Mouse (Mus musculus) retina, embryonic 14.5 days (tissue): ENCODE measurements around the gene Gpd1.
"Not testable (repeated sequence)": the region's sequence is repeated elsewhere in the genome, so short reads cannot be mapped to it uniquely, and the experiment has no call there.

Source experiments
- DNase-seq: peaks from one replicate; pipeline ENCODE4 v3.0.0-alpha.2; 2015; ENCODE audit warnings: low spot score

Gene Gpd1

DNA sequence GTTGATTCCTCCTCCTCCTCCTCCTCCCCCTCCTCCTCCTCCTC, 55.4 kb downstream of the Gpd1 start, which contains the start of gene Cers5:
Gene Cers5, minus strand, starts transcription at position 5 of the 44 bp plus-strand sequence.
- not testable (repeated sequence) for DNase-seq

DNA sequence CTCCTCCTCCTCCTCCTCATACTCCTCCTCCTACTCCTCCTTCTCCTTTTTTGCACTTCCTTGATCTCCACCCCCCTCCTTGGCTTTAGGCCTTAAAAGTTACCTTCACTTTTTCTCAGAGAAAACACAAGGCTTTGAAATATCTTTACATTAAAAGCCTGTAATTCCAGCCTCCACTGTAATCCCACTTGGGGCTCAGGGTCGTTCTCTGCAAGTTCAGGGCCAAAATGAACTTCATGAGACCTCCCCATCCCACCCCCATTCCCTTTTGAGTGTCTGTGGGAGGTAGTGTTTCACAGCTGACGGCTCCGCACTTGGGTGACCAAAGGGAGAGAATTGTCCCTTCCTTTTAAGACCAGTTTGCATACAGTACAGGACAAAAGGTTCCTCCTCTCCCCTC, 55.6 kb downstream of the Gpd1 start:
- DNase-seq: no peak
